Mouse (Mus musculus) T-helper 1 cell (primary cell): ENCODE measurements at regions not wholly inside any gene's neighbourhood (a gene's known extent, or its start where the extent isn't known, plus 50 kb on each side); places are given as distances from the start of the nearest gene placed in this dataset.
"Not testable (repeated sequence)": the region's sequence is repeated elsewhere in the genome, so short reads cannot be mapped to it uniquely, and the experiment has no call there.

Experiments
- in situ Hi-C: fragments of 300-600 bp; cut with MboI, MseI; formaldehyde crosslinking; loops from one replicate; pipeline ENCODE4 v1.15.1; 2025; ENCODE audit warnings: high pct_unique_total_duplicates

- in situ Hi-C loops, result not testable (repeated sequence)
These were observed 174.6 kb downstream of the Fam181b start for GRCm38 (mm10) chr7:93254287-93254686.

- in situ Hi-C loops, result loop anchor here (5.0 kb wide), 1 partner anchor 72 kb away; no protein-coding TSS in a partner anchor
These were observed 206.1 kb downstream of the Fam181b start for GRCm38 (mm10) chr7:93285748-93286147.

- in situ Hi-C loops, result no loop called here
These were observed 211.8 kb downstream of the Fam181b start for GRCm38 (mm10) chr7:93291457-93291856.

- in situ Hi-C loops, result no loop called here
These were observed 212.5 kb downstream of the Fam181b start for GRCm38 (mm10) chr7:93291945-93292696.

- in situ Hi-C loops, result no loop called here
These were observed 233.1 kb downstream of the Fam181b start for GRCm38 (mm10) chr7:93312731-93313130.

GRCm38 (mm10) chr7:93331351-93331750 is 251.7 kb downstream of the Fam181b start:
- in situ Hi-C loops, result no loop called here

- in situ Hi-C loops, result no loop called here
These were observed 252.5 kb downstream of the Fam181b start for GRCm38 (mm10) chr7:93332203-93332602.

GRCm38 (mm10) chr7:93336420-93336819 is 256.8 kb downstream of the Fam181b start:
- in situ Hi-C loops, result no loop called here
